Mouse (Mus musculus): Measurements from ENCODE around the gene Nlrc5. TPM values are rescaled to one million over a fixed set of nuclear protein-coding genes. Genes with fewer than 3 reads are reported as not detected.

Gene Nlrc5
- polyA plus RNA-seq, 1 experiment from 2014 or later, result not detected

- Histone ChIP-seq H3K4me3 (ENCODE audit: low read depth, low read length) (no peak overlapping the region), H3K36me3 (ENCODE audit: control insufficient read depth, insufficient read depth, low read length) (no peaks in the 10 kb centered on the region), H3K9ac (ENCODE audit: low read depth, low read length) (no peak overlapping the region), H3K27me3 (ENCODE audit: control insufficient read depth, insufficient read depth, low read length) (peaks cover 2% of the 10 kb centered on the region; the same call in 1 of the 2 replicates), H3K9me3 (replicated peaks; ENCODE audit: control insufficient read depth, low read length) (no peaks in the 10 kb centered on the region), H3K4me2 (no peak overlapping the region), H3K27ac (ENCODE audit: low read depth, low read length) (no peak overlapping the region), H3K4me1 (ENCODE audit: control insufficient read depth, insufficient read depth, low read length) (no peaks in the 10 kb centered on the region)
- no peak for ATAC-seq (replicated peaks; ENCODE audit: insufficient number of reproducible peaks, low FRiP score, low TSS enrichment)
- WGBS (ENCODE audit: insufficient replicate concordance), result 59% methylated on average over 3 of the region's 3 CpGs
Measured at GRCm38 (mm10) chr8:94485288-94485687, 51.1 kb downstream of the Nlrc5 start.

GRCm38 (mm10) chr8:94485882-94486281 lies 51.7 kb downstream of the Nlrc5 start:
- H3K36me3 ChIP-seq (ENCODE audit: control insufficient read depth, insufficient read depth, low read length), result no peaks in the 10 kb centered on the region
- no peak overlapping the region for H3K4me2 ChIP-seq
- no peak for ATAC-seq (replicated peaks; ENCODE audit: insufficient number of reproducible peaks, low FRiP score, low TSS enrichment)
- H3K4me1 ChIP-seq (ENCODE audit: control insufficient read depth, insufficient read depth, low read length), result no peaks in the 10 kb centered on the region
- H3K9me3 ChIP-seq (replicated peaks; ENCODE audit: control insufficient read depth, low read length), result no peaks in the 10 kb centered on the region
- H3K27me3 ChIP-seq (ENCODE audit: control insufficient read depth, insufficient read depth, low read length), result peaks cover 2% of the 10 kb centered on the region; the same call in 1 of the 2 replicates
- no peak overlapping the region for H3K9ac ChIP-seq (ENCODE audit: low read depth, low read length)
- 20% methylated on average over 2 of the region's 2 CpGs for WGBS (ENCODE audit: insufficient replicate concordance)
- no peak overlapping the region for H3K27ac ChIP-seq (ENCODE audit: low read depth, low read length)
- H3K4me3 ChIP-seq (ENCODE audit: low read depth, low read length), result no peak overlapping the region

GRCm38 (mm10) chr8:94488016-94488415 lies 53.9 kb downstream of the Nlrc5 start:
- Histone ChIP-seq H3K27ac (ENCODE audit: low read depth, low read length) (no peak overlapping the region), H3K4me1 (ENCODE audit: control insufficient read depth, insufficient read depth, low read length) (no peaks in the 10 kb centered on the region), H3K36me3 (ENCODE audit: control insufficient read depth, insufficient read depth, low read length) (no peaks in the 10 kb centered on the region), H3K9ac (ENCODE audit: low read depth, low read length) (no peak overlapping the region), H3K27me3 (ENCODE audit: control insufficient read depth, insufficient read depth, low read length) (peaks cover 2% of the 10 kb centered on the region; the same call in 1 of the 2 replicates), H3K4me3 (ENCODE audit: low read depth, low read length) (no peak overlapping the region), H3K4me2 (no peak overlapping the region), H3K9me3 (replicated peaks; ENCODE audit: control insufficient read depth, low read length) (no peaks in the 10 kb centered on the region)
- no peak for ATAC-seq (replicated peaks; ENCODE audit: insufficient number of reproducible peaks, low FRiP score, low TSS enrichment)
- WGBS (ENCODE audit: insufficient replicate concordance), result 44% methylated on average over 2 of the region's 2 CpGs

- Histone ChIP-seq H3K9ac (ENCODE audit: low read depth, low read length) (no peak overlapping the region), H3K27me3 (ENCODE audit: control insufficient read depth, insufficient read depth, low read length) (peaks cover 2% of the 10 kb centered on the region; the same call in 1 of the 2 replicates), H3K4me1 (ENCODE audit: control insufficient read depth, insufficient read depth, low read length) (no peaks in the 10 kb centered on the region), H3K27ac (ENCODE audit: low read depth, low read length) (no peak overlapping the region), H3K36me3 (ENCODE audit: control insufficient read depth, insufficient read depth, low read length) (no peaks in the 10 kb centered on the region), H3K9me3 (replicated peaks; ENCODE audit: control insufficient read depth, low read length) (no peaks in the 10 kb centered on the region), H3K4me3 (ENCODE audit: low read depth, low read length) (no peak overlapping the region), H3K4me2 (no peak overlapping the region)
- no peak for ATAC-seq (replicated peaks; ENCODE audit: insufficient number of reproducible peaks, low FRiP score, low TSS enrichment)
- 37% methylated on average over 4 of the region's 4 CpGs for WGBS (ENCODE audit: insufficient replicate concordance)
Measured at GRCm38 (mm10) chr8:94489809-94490483, 55.8 kb downstream of the Nlrc5 start.

- H3K9ac ChIP-seq (ENCODE audit: low read depth, low read length), result no peak overlapping the region
- no peaks in the 10 kb centered on the region for H3K9me3 ChIP-seq (replicated peaks; ENCODE audit: control insufficient read depth, low read length)
- H3K4me1 ChIP-seq (ENCODE audit: control insufficient read depth, insufficient read depth, low read length), result no peaks in the 10 kb centered on the region
- H3K4me2 ChIP-seq, result peak overlapping the region; percentile 63
- no peaks in the 10 kb centered on the region for H3K36me3 ChIP-seq (ENCODE audit: control insufficient read depth, insufficient read depth, low read length)
- peak overlapping the region; percentile 16 for H3K4me3 ChIP-seq (ENCODE audit: low read depth, low read length)
- ATAC-seq (replicated peaks; ENCODE audit: insufficient number of reproducible peaks, low FRiP score, low TSS enrichment), result 0 out of 2 replicates have a peak, but pooled peaks have one; percentile 53
- H3K27me3 ChIP-seq (ENCODE audit: control insufficient read depth, insufficient read depth, low read length), result peaks cover 2% of the 10 kb centered on the region; the same call in 1 of the 2 replicates
- no peak overlapping the region for H3K27ac ChIP-seq (ENCODE audit: low read depth, low read length)
- 6% methylated on average over 15 of the region's 15 CpGs for WGBS (ENCODE audit: insufficient replicate concordance)
Measured at GRCm38 (mm10) chr8:94492021-94492681, 58.0 kb downstream of the Nlrc5 start.

GRCm38 (mm10) chr8:94493240-94493639 lies 59.1 kb downstream of the Nlrc5 start:
- no peaks in the 10 kb centered on the region for H3K36me3 ChIP-seq (ENCODE audit: control insufficient read depth, insufficient read depth, low read length)
- peaks cover 2% of the 10 kb centered on the region; the same call in 1 of the 2 replicates for H3K27me3 ChIP-seq (ENCODE audit: control insufficient read depth, insufficient read depth, low read length)
- H3K27ac ChIP-seq (ENCODE audit: low read depth, low read length), result no peak overlapping the region
- no peak overlapping the region for H3K4me2 ChIP-seq
- ATAC-seq (replicated peaks; ENCODE audit: insufficient number of reproducible peaks, low FRiP score, low TSS enrichment), result no peak
- H3K9me3 ChIP-seq (replicated peaks; ENCODE audit: control insufficient read depth, low read length), result no peaks in the 10 kb centered on the region
- no peaks in the 10 kb centered on the region for H3K4me1 ChIP-seq (ENCODE audit: control insufficient read depth, insufficient read depth, low read length)
- no peak overlapping the region for H3K4me3 ChIP-seq (ENCODE audit: low read depth, low read length)
- H3K9ac ChIP-seq (ENCODE audit: low read depth, low read length), result no peak overlapping the region
- WGBS (ENCODE audit: insufficient replicate concordance), result 44% methylated on average over 1 of the region's 1 CpGs

- no peak for ATAC-seq (replicated peaks; ENCODE audit: insufficient number of reproducible peaks, low FRiP score, low TSS enrichment)
- H3K27me3 ChIP-seq (ENCODE audit: control insufficient read depth, insufficient read depth, low read length), result peaks cover 20% of the 10 kb centered on the region
- no peak overlapping the region for H3K4me3 ChIP-seq (ENCODE audit: low read depth, low read length)
- no peaks in the 10 kb centered on the region for H3K9me3 ChIP-seq (replicated peaks; ENCODE audit: control insufficient read depth, low read length)
- no peaks in the 10 kb centered on the region for H3K36me3 ChIP-seq (ENCODE audit: control insufficient read depth, insufficient read depth, low read length)
- WGBS (ENCODE audit: insufficient replicate concordance), result 60% methylated on average over 5 of the region's 5 CpGs
- H3K9ac ChIP-seq (ENCODE audit: low read depth, low read length), result no peak overlapping the region
- no peaks in the 10 kb centered on the region; the same call in 1 of the 2 replicates for H3K4me1 ChIP-seq (ENCODE audit: control insufficient read depth, insufficient read depth, low read length)
- no peak overlapping the region for H3K27ac ChIP-seq (ENCODE audit: low read depth, low read length)
- no peak overlapping the region for H3K4me2 ChIP-seq
Measured at GRCm38 (mm10) chr8:94515430-94516208, 81.5 kb downstream of the Nlrc5 start.

- 27% methylated on average over 1 of the region's 1 CpGs for WGBS (ENCODE audit: insufficient replicate concordance)
- Histone ChIP-seq H3K36me3 (ENCODE audit: control insufficient read depth, insufficient read depth, low read length) (no peaks in the 10 kb centered on the region), H3K4me2 (no peak overlapping the region), H3K9ac (ENCODE audit: low read depth, low read length) (no peak overlapping the region), H3K27me3 (ENCODE audit: control insufficient read depth, insufficient read depth, low read length) (peaks cover 20% of the 10 kb centered on the region), H3K9me3 (replicated peaks; ENCODE audit: control insufficient read depth, low read length) (no peaks in the 10 kb centered on the region), H3K27ac (ENCODE audit: low read depth, low read length) (no peak overlapping the region), H3K4me3 (ENCODE audit: low read depth, low read length) (no peak overlapping the region), H3K4me1 (ENCODE audit: control insufficient read depth, insufficient read depth, low read length) (no peaks in the 10 kb centered on the region; the same call in 1 of the 2 replicates)
- ATAC-seq (replicated peaks; ENCODE audit: insufficient number of reproducible peaks, low FRiP score, low TSS enrichment), result no peak
Measured at GRCm38 (mm10) chr8:94516209-94516593, 82.0 kb downstream of the Nlrc5 start.

Data from heart, embryonic 11.5 days (tissue).